Mouse (Mus musculus) E14TG2a.4 (cell line): Measurements from ENCODE around the gene Cgrrf1.
"Not testable (repeated sequence)": the region's sequence is repeated elsewhere in the genome, so short reads cannot be mapped to it uniquely, and the experiment has no call there.

Source experiments
- CTCF ChIP-seq: conservative IDR thresholded peaks from 2 replicates; pipeline ENCODE4 v1.5.1; 2014; ENCODE audit warnings: low read length
- POU5F1 ChIP-seq: IDR thresholded peaks from 2 replicates; pipeline ENCODE4 v1.6.1; 2014; ENCODE audit warnings: low read length, borderline replicate concordance

DNA sequence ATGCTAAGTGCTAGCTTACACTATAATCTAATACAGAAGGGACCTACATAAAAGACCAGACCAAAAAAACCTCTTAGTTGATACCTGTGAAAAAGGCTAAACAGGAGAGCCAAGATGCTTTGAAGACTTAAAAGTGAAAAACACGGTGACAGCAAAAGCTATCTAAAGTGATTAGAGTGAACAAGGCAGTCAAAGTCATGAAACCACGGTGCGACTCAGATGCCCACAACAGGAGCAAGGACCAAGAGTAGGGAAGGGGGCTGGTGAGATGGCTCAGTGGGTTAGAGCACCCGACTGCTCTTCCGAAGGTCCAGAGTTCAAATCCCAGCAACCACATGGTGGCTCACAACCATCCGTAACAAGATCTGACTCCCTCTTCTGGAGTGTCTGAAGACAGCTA, 12.0 kb upstream of the Cgrrf1 start:
- TF ChIP-seq CTCF, POU5F1: not testable (repeated sequence)
